Mouse (Mus musculus) frontal cortex, postnatal 36 days (tissue): Measurements from ENCODE around the gene Rapgef2.
"Not testable (repeated sequence)": the region's sequence is repeated elsewhere in the genome, so short reads cannot be mapped to it uniquely, and the experiment has no call there.

ENCODE experiments used
- DNase-seq, 2 experiments: peaks; one replicate each; pipeline ENCODE4 v3.0.0; 2022; ENCODE audit warnings: low spot score in 2 of 2

Rapgef2 gene

DNA sequence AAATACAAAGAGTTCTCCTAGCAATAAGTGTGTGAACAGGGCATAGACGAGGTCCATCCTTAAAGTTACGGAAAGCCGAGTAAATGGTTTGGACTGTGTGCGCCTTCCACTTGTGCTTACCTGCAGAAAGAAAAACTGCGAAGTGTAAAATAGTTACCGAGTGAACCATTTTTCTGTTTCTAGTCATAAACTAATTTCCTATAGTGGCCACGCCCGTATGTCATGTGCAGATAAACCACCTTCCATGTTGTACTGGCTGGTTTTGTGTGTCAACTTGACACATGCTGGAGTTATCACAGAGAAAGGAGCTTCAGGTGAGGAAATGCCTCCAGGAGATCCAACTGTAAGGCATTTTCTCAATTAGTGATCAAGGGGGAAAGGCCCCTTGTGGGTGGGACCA, 115.2 kb downstream of the Rapgef2 start:
- not testable (repeated sequence) for DNase-seq

DNA sequence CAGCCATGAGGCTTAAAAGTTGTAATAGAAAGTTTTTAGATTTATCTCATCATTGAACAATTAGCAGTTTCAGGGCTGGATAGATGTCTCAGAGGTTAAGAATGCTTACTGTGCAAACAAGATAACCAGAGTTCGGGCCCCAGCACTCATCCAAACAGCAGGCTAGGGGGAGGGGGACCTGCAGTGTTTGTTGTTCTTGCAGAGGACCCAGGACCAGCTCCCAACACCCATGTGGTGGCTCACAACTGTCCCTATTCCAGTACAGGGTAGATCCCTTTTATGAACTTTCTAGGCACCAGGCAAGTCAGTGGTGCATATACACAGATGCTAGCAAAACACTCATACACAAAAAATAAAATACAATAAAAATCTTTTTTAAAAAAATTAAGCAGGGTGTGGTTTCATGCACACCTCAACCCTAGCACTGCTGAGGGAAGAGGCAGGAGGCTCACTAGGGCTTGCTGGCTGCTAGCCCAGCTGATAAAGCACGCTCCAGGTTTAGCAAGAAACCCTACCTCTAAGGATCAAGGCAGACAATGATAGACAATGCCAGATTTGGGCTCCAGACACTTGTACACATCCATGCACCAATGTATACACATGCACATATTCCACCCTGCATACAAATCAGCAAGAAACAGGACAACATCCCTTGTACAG, 118.0 kb downstream of the Rapgef2 start:
- no peak for DNase-seq

GRCm38 (mm10) chr3:79167586-79167985, 118.7 kb downstream of the Rapgef2 start:
- DNase-seq: no peak

- DNase-seq: no peak
These were observed 124.4 kb downstream of the Rapgef2 start for GRCm38 (mm10) chr3:79161834-79162401.

- peak in 1 of 2 experiments; percentile 58 for DNase-seq
These were observed 125.1 kb downstream of the Rapgef2 start for GRCm38 (mm10) chr3:79161093-79161723.

GRCm38 (mm10) chr3:79158254-79158653, 128.1 kb downstream of the Rapgef2 start:
- DNase-seq: no peak

DNA sequence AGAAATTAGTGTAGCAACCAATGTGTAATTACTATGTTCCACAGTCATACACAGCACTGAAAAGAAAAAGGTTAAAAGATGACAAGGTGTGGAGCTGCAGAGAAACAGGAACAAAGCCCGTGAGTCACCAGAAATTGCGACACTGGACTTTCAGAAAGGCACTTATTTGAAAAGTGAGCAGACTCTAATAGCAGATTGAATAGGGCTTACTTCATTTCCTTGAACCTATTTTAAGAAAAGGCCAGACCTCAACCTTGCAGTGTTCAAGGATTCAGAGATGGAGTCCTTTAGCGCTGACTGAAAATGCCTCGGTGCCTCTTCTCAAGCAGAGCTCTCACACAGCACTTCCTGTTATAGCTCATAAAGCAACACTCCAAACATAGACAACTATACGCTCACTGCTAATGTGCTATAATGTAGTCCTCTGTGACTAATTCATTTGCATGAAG, 133.3 kb downstream of the Rapgef2 start:
- DNase-seq: no peak

DNA sequence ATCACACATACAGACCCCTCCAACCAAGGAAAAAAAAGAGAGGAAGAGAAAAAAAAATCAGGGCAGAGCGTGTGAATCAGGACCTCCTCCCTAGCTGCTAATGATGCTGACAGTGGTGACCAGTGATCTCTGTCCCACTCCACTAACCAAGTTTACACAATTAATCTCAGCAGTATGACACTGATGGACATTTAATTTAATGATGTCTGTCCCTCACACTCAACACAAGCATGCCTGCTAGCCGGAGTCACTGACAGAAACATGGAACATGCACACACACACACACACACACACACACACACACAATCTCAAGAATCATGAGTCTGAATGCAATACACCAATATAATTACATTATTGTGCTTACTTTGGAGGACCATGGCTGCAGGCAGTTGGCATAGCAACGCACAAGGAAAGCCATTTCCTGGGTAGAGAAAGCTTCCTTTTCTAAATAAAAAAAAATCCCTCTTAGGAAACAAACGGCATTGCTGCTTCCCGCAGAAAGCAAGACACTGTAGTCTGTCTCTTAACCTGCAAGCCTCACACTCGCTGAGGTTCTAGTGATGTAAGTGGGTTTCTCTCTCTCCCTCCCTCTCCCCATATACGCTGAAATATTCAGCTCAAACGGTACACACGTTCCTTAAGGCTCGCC, 140.8 kb downstream of the Rapgef2 start:
- DNase-seq: peak in 1 of 2 experiments; percentile 49

DNA sequence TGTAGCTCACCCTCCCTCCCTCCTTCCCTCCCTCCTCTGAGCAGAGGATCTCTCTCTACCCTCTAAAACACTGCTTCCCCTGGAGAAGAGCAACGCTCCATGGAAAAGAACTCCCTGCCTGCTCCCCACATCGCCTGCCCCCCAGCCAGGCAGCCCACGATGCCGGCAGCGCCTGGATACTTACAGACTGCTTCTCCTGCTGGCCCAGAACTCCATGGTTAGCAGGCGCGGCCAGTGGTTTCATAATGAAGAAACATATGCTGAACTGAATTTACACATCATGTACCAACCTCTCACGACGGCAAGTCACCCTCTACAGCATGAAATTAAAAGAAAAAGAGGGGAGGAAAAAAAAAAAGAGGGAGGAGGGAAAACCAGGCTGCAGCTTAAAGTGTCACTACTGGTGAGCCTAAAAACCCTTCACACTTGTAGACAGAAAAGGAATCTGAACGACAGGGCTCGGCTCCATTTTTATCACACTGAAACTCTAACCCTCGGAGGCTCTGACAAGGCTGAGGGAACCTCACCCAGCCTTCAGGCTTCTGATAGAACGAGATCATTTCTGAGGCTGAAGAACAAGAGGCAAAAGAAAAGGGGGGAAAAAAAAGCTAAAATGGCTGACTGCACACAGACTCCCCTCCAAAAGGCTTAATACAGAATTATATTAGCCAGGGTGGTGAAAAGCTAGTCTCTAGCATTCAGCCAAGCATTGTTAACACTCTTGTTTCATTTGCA, 141.5 kb downstream of the Rapgef2 start:
- DNase-seq: peak; percentile 73 to 80

- no peak for DNase-seq
These were observed 142.2 kb downstream of the Rapgef2 start for GRCm38 (mm10) chr3:79144085-79144484.

DNA sequence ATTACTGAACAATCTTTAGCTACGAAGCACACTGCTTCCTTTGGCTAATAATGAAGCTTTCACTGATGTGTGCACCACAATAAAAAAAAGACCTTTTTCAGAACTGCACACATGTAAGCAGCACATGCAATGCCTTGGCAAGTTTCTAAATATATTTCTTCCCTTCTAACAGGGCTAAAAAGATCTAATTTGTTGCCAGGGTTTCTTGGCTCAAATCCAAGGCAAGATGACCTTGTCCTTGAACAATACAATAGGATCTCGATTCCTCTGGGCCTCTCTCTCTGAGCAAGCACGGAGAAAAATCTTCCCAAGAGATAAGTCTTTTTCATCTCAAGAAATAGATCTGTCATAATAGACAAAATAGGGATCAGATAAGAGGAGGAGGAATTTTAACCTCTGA, 147.1 kb downstream of the Rapgef2 start:
- no peak for DNase-seq

DNA sequence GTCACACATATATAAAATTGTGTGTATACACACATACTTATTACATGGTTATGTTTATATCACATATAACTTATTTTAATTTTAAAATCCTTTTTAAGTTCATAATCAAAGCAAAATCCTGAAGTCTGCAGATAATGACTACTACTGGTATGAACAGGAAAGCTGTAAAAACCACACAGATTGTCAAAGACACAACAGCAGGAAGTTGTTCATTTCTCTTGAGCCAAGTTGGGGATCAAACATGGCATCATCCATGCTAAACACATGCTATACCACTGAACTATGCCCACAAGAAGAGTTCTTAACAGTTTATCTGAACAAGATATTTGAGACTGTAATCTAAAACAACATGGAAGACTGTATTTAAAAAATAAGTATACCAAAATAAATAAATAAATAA, 147.7 kb downstream of the Rapgef2 start:
- DNase-seq: no peak

DNA sequence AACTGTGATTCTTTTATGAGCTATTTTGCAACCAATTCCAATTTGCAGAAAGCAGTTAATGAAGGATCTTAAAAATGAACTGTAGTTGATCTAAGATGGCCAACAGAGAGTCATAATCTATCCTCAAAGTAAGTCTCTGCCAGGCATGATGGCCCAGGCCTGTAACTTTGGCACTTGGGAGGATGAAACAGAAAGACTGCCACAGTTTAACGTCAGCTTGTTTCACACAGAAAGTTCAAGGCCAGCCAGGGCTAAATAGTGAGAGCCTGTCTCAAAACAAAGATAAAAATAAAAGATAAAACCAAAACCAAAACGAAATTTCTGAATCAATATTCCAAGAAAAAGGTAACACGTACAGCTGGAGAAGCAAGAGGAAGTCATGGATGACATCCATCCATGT, 155.3 kb downstream of the Rapgef2 start:
- DNase-seq: no peak

DNA sequence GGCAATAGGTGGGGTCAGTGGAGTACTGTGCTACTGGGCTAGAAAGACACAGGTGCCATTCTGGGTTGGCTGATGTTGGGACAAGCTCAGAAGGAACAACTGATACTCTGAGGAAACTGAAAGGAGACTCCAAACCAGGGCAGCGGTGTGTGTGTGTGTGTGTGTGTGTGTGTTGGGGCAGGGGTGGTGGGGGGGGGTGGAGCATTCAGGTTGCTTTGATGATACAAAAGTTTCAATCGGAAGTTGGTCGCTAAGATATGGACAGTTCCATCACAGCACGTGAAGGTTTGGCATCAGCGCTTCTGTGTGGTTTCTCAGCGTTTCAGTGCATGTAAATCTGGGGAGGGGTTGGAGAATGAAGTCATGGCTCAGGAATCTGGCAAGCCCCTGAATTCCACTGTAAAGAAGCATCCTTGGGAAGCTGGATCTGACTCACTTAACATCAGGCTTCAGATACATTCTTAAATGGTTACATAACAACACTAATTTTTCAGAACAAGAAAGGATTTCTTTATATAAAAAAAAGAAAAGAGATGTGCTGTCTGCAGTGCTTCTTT, 157.2 kb downstream of the Rapgef2 start:
- DNase-seq: no peak

GRCm38 (mm10) chr3:79127797-79128196, 158.5 kb downstream of the Rapgef2 start:
- DNase-seq: no peak

DNA sequence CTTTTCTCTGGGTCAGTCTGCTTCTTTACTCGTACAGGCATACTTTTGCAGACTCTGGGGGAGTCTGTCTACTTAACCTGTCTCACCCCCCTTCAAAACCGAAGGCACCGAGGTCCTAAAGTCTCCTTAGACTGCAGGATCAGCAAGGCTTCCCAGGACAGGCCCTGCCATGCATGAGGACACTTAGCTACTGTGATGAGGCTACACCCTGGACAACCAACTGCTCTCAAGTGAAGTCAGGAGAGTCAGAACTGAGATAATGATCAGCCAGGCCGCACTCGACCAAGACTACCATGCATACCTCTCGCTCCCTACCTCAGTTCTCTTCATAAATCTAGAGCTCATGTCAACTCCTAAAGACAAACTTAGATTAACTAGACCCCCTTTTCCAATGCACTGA, 159.5 kb downstream of the Rapgef2 start:
- DNase-seq: no peak

DNA sequence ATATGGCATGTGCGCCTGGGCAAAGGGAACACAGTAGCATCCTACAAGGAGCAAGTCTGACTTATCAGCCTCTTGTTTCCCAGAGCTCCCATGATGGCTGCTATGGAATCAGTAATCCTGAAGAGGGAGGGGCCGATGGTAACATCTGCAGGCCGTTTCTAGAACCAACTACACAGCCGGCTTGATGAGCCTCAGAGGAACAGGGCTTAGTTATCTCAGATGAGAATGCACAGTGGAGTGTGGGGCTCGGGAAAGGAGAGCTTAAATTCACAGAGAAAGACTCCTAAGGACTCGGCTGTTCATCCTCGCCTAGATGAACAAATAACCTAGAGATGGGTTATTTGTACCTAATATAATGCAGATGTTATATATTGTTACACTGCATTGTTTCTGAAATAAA, 164.9 kb downstream of the Rapgef2 start:
- DNase-seq: no peak

GRCm38 (mm10) chr3:79119983-79120382, 166.3 kb downstream of the Rapgef2 start:
- no peak for DNase-seq

GRCm38 (mm10) chr3:79110153-79110552, 176.2 kb downstream of the Rapgef2 start:
- DNase-seq: no peak

DNA sequence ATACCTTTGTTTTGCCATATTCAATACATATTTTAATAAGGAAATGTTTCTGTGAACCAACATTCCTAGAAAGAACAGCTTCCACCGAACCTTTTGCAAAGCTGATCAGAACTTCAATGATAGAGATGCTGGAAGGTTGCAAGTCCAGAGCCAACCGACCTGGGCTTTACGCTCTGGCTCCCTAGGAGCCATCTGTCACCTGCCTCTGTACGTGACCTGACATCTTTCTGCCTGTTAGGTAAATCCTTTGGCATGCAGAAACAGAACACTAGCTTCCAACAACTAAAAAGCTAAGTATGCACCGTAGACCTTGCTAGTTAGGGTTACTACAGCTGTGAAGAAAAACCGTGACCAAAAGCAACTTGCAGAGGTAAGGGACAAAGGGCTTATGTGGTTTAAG, 178.1 kb downstream of the Rapgef2 start:
- no peak for DNase-seq

DNA sequence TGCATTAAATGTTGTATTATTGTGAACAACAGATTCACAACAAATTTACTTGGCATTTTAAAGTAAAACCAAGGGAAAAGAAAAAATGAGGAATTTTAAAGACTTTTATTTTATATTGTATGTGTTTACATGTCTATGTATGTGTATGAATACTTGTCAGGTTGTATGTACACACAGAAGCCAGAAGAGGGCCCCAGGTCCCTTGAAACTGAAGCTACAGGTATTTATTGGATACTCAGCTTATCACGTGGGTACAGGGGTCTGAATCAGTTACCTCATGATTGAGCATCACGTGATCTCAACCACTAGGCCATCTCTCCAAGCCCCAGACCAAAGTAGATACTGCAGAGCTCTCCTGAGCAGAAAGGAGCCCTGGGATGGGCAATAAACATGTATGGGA, 180.0 kb downstream of the Rapgef2 start:
- DNase-seq: no peak

- no peak for DNase-seq
These were observed 182.7 kb downstream of the Rapgef2 start for GRCm38 (mm10) chr3:79103604-79104003.
